Mouse (Mus musculus): Measurements from ENCODE around the gene Ggcx. TPM values are rescaled to one million over a fixed set of nuclear protein-coding genes. Genes with fewer than 3 reads are reported as not detected.

Ggcx gene
- polyA plus RNA-seq, 1 experiment from 2014 or later: 28.6 TPM

GRCm38 (mm10) chr6:72429061-72429842, 15.1 kb downstream of the Ggcx start:
- peaks cover 22% of the 10 kb centered on the region for H3K36me3 ChIP-seq (ENCODE audit: insufficient read depth, low read length)

DNA sequence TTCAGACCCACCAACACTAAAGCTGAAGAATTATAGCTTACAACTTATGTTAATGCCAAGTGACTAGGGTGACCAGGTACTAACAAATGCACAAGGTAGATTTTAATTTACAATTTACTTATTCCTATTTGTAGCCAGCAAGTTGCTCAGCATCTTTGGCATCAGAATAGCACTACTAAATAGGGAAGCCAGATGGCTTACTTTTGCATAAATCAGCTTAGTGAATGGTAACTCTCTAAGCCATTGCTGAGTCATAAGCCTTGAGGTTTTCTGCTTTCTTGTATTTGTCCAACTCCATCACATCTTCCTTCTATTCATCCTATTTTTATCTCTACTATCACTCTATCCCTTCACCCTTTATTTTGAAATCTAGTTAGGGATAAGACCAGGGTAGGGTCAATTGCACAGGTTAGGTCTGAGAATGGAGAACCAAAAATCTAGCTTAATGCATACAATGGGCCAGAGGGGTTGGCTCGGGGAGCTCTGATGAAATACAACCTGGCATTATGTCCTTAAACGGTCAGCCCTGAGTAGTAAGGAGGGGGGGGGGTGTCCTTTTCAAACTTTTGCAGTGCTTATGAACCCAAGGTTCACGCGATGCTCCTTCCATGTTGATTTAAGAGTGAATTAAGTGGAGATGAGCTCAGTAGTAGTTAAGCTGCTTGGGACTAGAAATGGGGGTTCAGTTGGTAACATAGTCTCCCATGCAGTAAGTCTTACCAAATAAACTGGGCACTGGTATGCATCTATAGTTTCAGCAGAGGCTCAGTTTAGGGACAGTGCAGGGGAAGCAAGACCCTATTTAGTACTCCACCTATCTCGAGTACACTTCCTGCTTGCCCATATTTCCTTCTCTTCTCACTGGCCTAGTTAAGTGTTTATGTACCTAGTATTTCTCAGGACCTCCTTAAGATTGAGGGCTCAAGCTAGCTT, 17.1 kb downstream of the Ggcx start:
- no peaks in the 10 kb centered on the region for H3K4me1 ChIP-seq (ENCODE audit: insufficient read depth, low read depth, low read length)
- WGBS: 28% methylated on average over 5 of the region's 5 CpGs
- no peak overlapping the region for H3K9ac ChIP-seq (replicated peaks; ENCODE audit: low read depth)
- H3K27me3 ChIP-seq (replicated peaks; ENCODE audit: insufficient read depth, low read length): no peaks in the 10 kb centered on the region
- H3K9me3 ChIP-seq (ENCODE audit: low read length): no peaks in the 10 kb centered on the region
- H3K4me3 ChIP-seq (ENCODE audit: low read depth, low read length): no peak overlapping the region
- ATAC-seq: 0 out of 2 replicates have a peak, but pooled peaks have one; percentile 5
- no peak overlapping the region for H3K27ac ChIP-seq (ENCODE audit: low read length)
- TF ChIP-seq CTCF (IDR thresholded peaks at IDR 0.05) (no peak), EP300 (IDR thresholded peaks at IDR 0.05) (no peak)
- peaks cover 24% of the 10 kb centered on the region; the same call in 1 of the 2 replicates for H3K36me3 ChIP-seq (ENCODE audit: insufficient read depth, low read length)
- H3K4me2 ChIP-seq (replicated peaks; ENCODE audit: low read depth, low read length): no peak overlapping the region
- peak; percentile 5 for DNase-seq (ENCODE audit: low spot score)

More at GRCm38 (mm10) chr6:72429061-72429842, 15.1 kb downstream of the Ggcx start:
- DNase-seq (ENCODE audit: low spot score): peak; percentile 6
- Histone ChIP-seq H3K4me2 (replicated peaks; ENCODE audit: low read depth, low read length) (no peak overlapping the region), H3K27me3 (replicated peaks; ENCODE audit: insufficient read depth, low read length) (no peaks in the 10 kb centered on the region), H3K4me3 (ENCODE audit: low read depth, low read length) (no peak overlapping the region), H3K27ac (ENCODE audit: low read length) (no peak overlapping the region), H3K9me3 (ENCODE audit: low read length) (no peaks in the 10 kb centered on the region), H3K9ac (replicated peaks; ENCODE audit: low read depth) (no peak overlapping the region), H3K4me1 (ENCODE audit: insufficient read depth, low read depth, low read length) (no peaks in the 10 kb centered on the region)
- WGBS: 78% methylated on average over 21 of the region's 21 CpGs
- TF ChIP-seq EP300 (IDR thresholded peaks at IDR 0.05) (no peak), CTCF (IDR thresholded peaks at IDR 0.05) (no peak)
- ATAC-seq: no peak

DNA sequence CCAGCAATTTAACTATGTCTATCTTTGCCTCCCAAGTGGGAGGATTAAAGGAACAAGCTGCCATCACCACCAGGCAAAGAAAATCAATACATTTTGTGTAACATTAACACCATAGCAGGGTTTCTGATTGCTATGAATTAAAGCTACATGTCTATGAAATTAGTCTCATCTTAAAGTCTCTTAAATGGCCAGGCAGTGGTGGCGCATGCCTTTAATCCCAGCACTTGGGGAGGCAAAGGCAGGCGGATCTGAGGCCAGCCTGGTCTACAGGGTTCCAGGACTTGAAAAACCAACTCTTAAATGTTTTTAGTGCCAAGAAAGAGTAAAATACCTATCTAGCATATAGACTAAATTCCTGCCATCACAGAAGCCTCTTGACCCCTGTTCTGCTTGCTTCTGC, 18.0 kb downstream of the Ggcx start:
- H3K4me1 ChIP-seq (ENCODE audit: insufficient read depth, low read depth, low read length): no peaks in the 10 kb centered on the region
- H3K9ac ChIP-seq (replicated peaks; ENCODE audit: low read depth): no peak overlapping the region
- TF ChIP-seq EP300 (IDR thresholded peaks at IDR 0.05) (no peak), CTCF (IDR thresholded peaks at IDR 0.05) (no peak)
- no peaks in the 10 kb centered on the region for H3K27me3 ChIP-seq (replicated peaks; ENCODE audit: insufficient read depth, low read length)
- ATAC-seq (no peak), DNase-seq (ENCODE audit: low spot score) (no peak)
- no peak overlapping the region for H3K4me2 ChIP-seq (replicated peaks; ENCODE audit: low read depth, low read length)
- H3K4me3 ChIP-seq (ENCODE audit: low read depth, low read length): no peak overlapping the region
- no peaks in the 10 kb centered on the region for H3K9me3 ChIP-seq (ENCODE audit: low read length)
- no peak overlapping the region for H3K27ac ChIP-seq (ENCODE audit: low read length)
- 91% methylated on average over 2 of the region's 2 CpGs for WGBS
- peaks cover 26% of the 10 kb centered on the region for H3K36me3 ChIP-seq (ENCODE audit: insufficient read depth, low read length)

- ATAC-seq: no peak
- WGBS: 1% methylated on average over 5 of the region's 5 CpGs
Measured at GRCm38 (mm10) chr6:72438226-72438625, 24.1 kb downstream of the Ggcx start.

GRCm38 (mm10) chr6:72438862-72439354, 24.8 kb downstream of the Ggcx start:
- Histone ChIP-seq H3K9me3 (ENCODE audit: low read length) (no peaks in the 10 kb centered on the region), H3K36me3 (ENCODE audit: insufficient read depth, low read length) (peaks cover 14% of the 10 kb centered on the region), H3K4me3 (ENCODE audit: low read depth, low read length) (peak overlapping the region; percentile 98), H3K4me2 (replicated peaks; ENCODE audit: low read depth, low read length) (peak overlapping the region; percentile 89), H3K4me1 (ENCODE audit: insufficient read depth, low read depth, low read length) (peaks cover 13% of the 10 kb centered on the region), H3K27ac (ENCODE audit: low read length) (peak overlapping the region; percentile 100), H3K27me3 (replicated peaks; ENCODE audit: insufficient read depth, low read length) (no peaks in the 10 kb centered on the region), H3K9ac (replicated peaks; ENCODE audit: low read depth) (peak overlapping the region; percentile 99)
- peak; percentile 82 for ATAC-seq
- TF ChIP-seq EP300 (IDR thresholded peaks at IDR 0.05) (0 out of 2 replicates have a peak, but pooled peaks have one; percentile 2), CTCF (IDR thresholded peaks at IDR 0.05) (no peak; the same call in none of the 2 replicates)
- under 1% methylated on average over 31 of the region's 57 CpGs for WGBS
- peak; percentile 98 for DNase-seq (ENCODE audit: low spot score)

More at GRCm38 (mm10) chr6:72438226-72438625, 24.1 kb downstream of the Ggcx start:
- Histone ChIP-seq H3K4me2 (replicated peaks; ENCODE audit: low read depth, low read length) (peak overlapping the region; percentile 89), H3K27ac (ENCODE audit: low read length) (0 out of 2 replicates have a peak overlapping the region, but pooled peaks have one; percentile 100), H3K9me3 (ENCODE audit: low read length) (no peaks in the 10 kb centered on the region), H3K27me3 (replicated peaks; ENCODE audit: insufficient read depth, low read length) (no peaks in the 10 kb centered on the region), H3K9ac (replicated peaks; ENCODE audit: low read depth) (peak overlapping the region; percentile 99), H3K4me3 (ENCODE audit: low read depth, low read length) (peak overlapping the region; percentile 98), H3K36me3 (ENCODE audit: insufficient read depth, low read length) (peaks cover 21% of the 10 kb centered on the region), H3K4me1 (ENCODE audit: insufficient read depth, low read depth, low read length) (peaks cover 13% of the 10 kb centered on the region)
- TF ChIP-seq CTCF (IDR thresholded peaks at IDR 0.05) (no peak), EP300 (IDR thresholded peaks at IDR 0.05) (no peak)
- no peak for DNase-seq (ENCODE audit: low spot score)
